Mouse (Mus musculus) liver, adult 2 months (tissue): ENCODE results near the gene Cavin3. TPM values are rescaled to one million over a fixed set of nuclear protein-coding genes. Genes with fewer than 3 reads are reported as not detected.
"Not testable (repeated sequence)": the region's sequence is repeated elsewhere in the genome, so short reads cannot be mapped to it uniquely, and the experiment has no call there.

Experiments used
- DNase-seq: peaks from one replicate; pipeline ENCODE4 v3.0.0-alpha.2; 2011; ENCODE audit warnings: low read depth, low spot score; ENCODE audit errors: extremely low read depth
- H3K27ac ChIP-seq: fragments of 200-500 bp; replicated peaks from 2 replicates; pipeline ENCODE4 v1.5.1; 2012; ENCODE audit warnings: low read depth, mild to moderate bottlenecking, control low read depth, inconsistent platforms, low read length; ENCODE audit not compliant: insufficient read depth
- H3K27me3 ChIP-seq: fragments of 200-500 bp; 2 replicates; pipeline ENCODE4 v1.6.1; 2012; ENCODE audit warnings: mild to moderate bottlenecking, moderate library complexity, low read length, inconsistent platforms; ENCODE audit not compliant: control insufficient read depth, insufficient read depth
- H3K36me3 ChIP-seq: fragments of 200-500 bp; 2 replicates; pipeline ENCODE4 v1.6.1; 2012; ENCODE audit warnings: low read length, inconsistent platforms; ENCODE audit not compliant: control insufficient read depth, insufficient read depth
- H3K4me1 ChIP-seq: fragments of 200-500 bp; 2 replicates; pipeline ENCODE4 v1.6.1; 2011; ENCODE audit warnings: low read length; ENCODE audit not compliant: control insufficient read depth, insufficient read depth
- H3K4me3 ChIP-seq: fragments of 200-500 bp; 2 replicates; pipeline ENCODE4 v1.5.1; 2011; ENCODE audit warnings: low read depth, mild to moderate bottlenecking, control low read depth, low read length, moderate library complexity; ENCODE audit not compliant: insufficient read depth
- H3K79me2 ChIP-seq: fragments of 200-500 bp; 2 replicates; pipeline ENCODE4 v1.6.1; 2012; ENCODE audit warnings: inconsistent platforms, mild to moderate bottlenecking, low read length, moderate library complexity; ENCODE audit not compliant: control insufficient read depth, insufficient read depth
- H3K9ac ChIP-seq: fragments of 200-500 bp; 2 replicates; pipeline ENCODE4 v1.6.1; 2012; ENCODE audit warnings: low read depth, mild to moderate bottlenecking, control low read depth, inconsistent platforms, low read length
- CTCF ChIP-seq: fragments of 200-500 bp; IDR thresholded peaks from 2 replicates; pipeline ENCODE4 v1.5.1; 2011; ENCODE audit warnings: low read depth, low read length, control low read depth
- POLR2A ChIP-seq: fragments of 200-500 bp; IDR thresholded peaks from 2 replicates; pipeline ENCODE4 v1.6.1; 2011; ENCODE audit warnings: low read length, control low read depth; ENCODE audit not compliant: insufficient read depth; ENCODE audit errors: extremely low read depth
- WGBS: fragments of 180-500 bp; shearing (Covaris S2); methylation state at CpG from one replicate; pipeline ENCODE4 v1.1.7; 2018; 5-methylcytosine and 5-hydroxymethylcytosine counted together
- polyA plus RNA-seq: library from polyadenylated mRNA; depleted of rRNA; stranded (reverse); fragments of >200 nt; gene quantifications from 2 replicates; pipeline ENCODE4 v1.2.3, GENCODE M21; 2012
- total RNA-seq: library from RNA; depleted of rRNA; stranded (reverse); fragments of >200 nt; gene quantifications from 2 replicates; pipeline ENCODE4 v1.2.3, GENCODE M21; 2014

Gene Cavin3
- total and polyA plus RNA-seq, 2 experiments: 1.1 to 1.4 TPM

DNA sequence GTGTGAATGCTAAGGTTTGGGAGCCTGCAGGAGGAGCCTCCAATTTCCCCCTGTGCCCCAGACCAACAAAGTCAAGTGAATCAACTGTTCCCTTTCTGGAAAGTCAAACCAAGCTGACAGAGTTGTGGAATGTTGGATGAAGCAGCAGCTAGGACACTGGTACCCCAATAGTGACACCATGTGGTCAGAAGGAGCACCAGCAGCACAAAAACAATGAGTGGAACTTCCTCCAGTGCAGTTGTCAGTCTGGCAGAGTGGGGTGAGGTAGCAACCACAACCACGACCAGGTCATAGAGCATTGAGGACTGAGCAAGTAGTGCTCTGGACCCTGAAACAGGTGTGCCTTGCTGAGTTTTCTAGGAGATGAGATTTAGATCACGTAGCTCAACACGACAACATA, 4.3 kb downstream of the Cavin3 start:
- TF ChIP-seq CTCF: peak; percentile 55
- TF ChIP-seq POLR2A: no peak
- WGBS: 62% methylated on average over 3 of the region's 3 CpGs
- H3K27me3 ChIP-seq: peaks cover 7% of the 10 kb centered on the region
- no peaks in the 10 kb centered on the region for H3K36me3 ChIP-seq
- DNase-seq: peak; percentile 48
- H3K79me2 ChIP-seq: no peaks in the 10 kb centered on the region
- no peak overlapping the region for H3K27ac ChIP-seq
- H3K4me1 ChIP-seq: peaks cover 2% of the 10 kb centered on the region; the same call in 1 of the 2 replicates
- no peak overlapping the region for H3K9ac ChIP-seq
- H3K4me3 ChIP-seq: no peak overlapping the region

DNA sequence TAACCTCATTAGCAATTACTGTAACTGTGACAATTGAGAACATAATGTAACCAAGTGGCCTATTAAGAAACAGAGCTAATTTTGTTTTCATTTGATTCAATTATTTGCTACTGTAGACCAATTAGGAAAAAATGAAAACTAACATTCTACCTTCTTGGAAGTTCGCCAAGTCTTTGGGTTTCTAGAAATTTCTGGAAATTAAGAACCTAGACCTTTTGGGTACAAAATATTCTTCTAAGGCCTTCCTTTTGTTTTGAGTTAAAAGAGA, 4.7 kb downstream of the Cavin3 start:
- Histone ChIP-seq H3K27me3 (peaks cover 7% of the 10 kb centered on the region), H3K36me3 (no peaks in the 10 kb centered on the region), H3K4me3 (no peak overlapping the region), H3K27ac (no peak overlapping the region), H3K9ac (no peak overlapping the region), H3K4me1 (peaks cover 2% of the 10 kb centered on the region; the same call in 1 of the 2 replicates), H3K79me2 (no peaks in the 10 kb centered on the region)
- WGBS: 88% methylated on average over 1 of the region's 1 CpGs
- no peak for TF ChIP-seq CTCF
- no peak for TF ChIP-seq POLR2A
- DNase-seq: no peak

DNA sequence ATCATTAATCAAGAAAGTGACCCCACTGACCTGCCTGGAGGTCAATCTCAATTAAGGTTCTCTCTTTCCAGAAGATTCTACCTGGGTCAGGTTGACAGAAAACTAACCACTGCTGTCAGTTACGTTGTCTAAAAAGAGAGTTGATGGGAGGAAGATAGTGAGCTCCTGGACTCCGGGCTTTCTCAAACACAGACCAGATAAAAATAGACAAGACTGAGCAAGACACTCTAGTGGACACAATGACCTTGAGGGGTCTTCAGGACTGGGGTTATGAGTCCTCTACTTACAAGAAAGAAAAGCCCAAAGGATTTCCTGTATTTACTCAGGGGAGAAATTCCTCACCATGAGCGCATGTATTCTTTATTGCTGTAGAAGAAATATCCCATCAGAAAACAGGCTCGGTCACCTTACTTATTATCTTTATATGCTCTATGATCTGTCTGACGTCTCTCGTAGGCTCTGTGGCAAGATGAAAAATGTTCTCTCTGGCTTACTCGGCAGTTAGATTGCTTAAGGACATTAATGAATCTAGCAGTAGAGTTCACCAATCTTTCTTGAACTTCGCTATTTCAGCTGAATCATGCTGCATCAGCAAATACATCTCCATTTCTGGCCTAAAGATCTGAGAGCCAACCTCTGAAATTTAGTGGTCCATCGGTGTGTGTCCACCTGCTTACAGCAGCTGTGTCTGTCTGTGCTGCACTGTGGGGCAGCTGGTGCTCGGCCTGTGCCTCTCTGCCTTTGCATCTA, 5.2 kb downstream of the Cavin3 start:
- H3K79me2 ChIP-seq: no peaks in the 10 kb centered on the region
- no peaks in the 10 kb centered on the region for H3K36me3 ChIP-seq
- DNase-seq: no peak
- TF ChIP-seq POLR2A: no peak
- no peak for TF ChIP-seq CTCF
- peaks cover 2% of the 10 kb centered on the region; the same call in 1 of the 2 replicates for H3K4me1 ChIP-seq
- no peak overlapping the region for H3K4me3 ChIP-seq
- H3K27me3 ChIP-seq: peaks cover 4% of the 10 kb centered on the region
- H3K27ac ChIP-seq: no peak overlapping the region
- 82% methylated on average over 10 of the region's 10 CpGs for WGBS
- no peak overlapping the region for H3K9ac ChIP-seq

DNA sequence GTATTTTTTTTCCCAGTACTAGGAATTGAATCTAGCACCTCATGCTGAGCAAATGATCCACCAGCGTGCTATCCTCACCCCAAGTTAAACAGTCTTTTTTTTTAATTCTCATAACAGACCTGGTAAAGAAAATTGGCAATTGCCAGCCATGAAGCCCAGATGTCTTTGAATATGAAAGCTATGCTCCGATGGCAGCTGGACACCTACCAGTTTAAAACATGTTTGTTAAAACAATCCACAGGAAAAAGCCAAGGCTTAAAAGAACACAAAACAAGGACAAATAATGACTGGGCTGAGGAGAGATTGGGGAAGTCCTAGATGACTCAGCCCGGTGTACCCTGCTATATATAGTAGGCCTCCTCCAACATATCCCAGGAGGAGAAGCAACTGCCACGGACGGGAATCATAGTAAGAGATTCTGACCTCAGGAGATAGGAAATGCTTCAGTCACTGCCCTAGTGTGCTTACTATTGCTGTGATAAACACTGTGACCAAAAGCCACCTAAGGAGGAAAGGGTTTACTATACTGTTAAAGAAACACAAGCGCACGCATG, 6.6 kb downstream of the Cavin3 start:
- Histone ChIP-seq H3K4me1 (no peaks in the 10 kb centered on the region), H3K79me2 (no peaks in the 10 kb centered on the region), H3K36me3 (no peaks in the 10 kb centered on the region), H3K9ac (no peak overlapping the region), H3K4me3 (no peak overlapping the region), H3K27me3 (no peaks in the 10 kb centered on the region), H3K27ac (no peak overlapping the region)
- TF ChIP-seq CTCF (no peak), POLR2A (no peak)
- no peak for DNase-seq
- 82% methylated on average over 7 of the region's 7 CpGs for WGBS

DNA sequence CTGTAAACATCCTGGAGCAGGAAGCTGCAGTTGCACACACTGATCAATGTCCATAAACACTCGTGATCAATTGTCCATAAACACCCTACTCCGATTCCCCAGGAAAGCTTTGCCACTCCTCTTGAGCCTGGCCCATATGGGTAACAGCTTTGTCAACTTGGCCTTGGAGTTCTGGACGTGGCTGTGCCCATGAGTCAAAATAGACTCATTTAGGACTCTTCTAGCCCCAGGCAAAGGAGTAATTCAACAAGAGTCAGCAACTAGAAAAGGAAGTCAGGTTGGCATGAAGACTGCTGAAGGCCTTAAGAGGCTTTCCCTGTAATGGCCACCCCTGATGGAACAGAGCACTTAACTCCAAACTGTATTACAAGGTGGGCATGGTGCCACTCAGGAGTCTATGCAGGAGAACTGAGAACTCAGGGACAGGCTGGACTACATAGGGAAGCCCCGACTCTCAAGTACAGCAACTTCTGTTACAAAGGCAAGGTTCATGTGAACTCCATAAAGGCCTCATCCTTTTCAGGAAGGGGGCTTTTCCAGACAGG, 7.3 kb downstream of the Cavin3 start:
- TF ChIP-seq CTCF: no peak
- Histone ChIP-seq H3K36me3 (no peaks in the 10 kb centered on the region), H3K27me3 (no peaks in the 10 kb centered on the region), H3K79me2 (no peaks in the 10 kb centered on the region), H3K4me3 (no peak overlapping the region), H3K4me1 (no peaks in the 10 kb centered on the region), H3K9ac (no peak overlapping the region), H3K27ac (no peak overlapping the region)
- DNase-seq: no peak
- WGBS: 72% methylated on average over 4 of the region's 4 CpGs

DNA sequence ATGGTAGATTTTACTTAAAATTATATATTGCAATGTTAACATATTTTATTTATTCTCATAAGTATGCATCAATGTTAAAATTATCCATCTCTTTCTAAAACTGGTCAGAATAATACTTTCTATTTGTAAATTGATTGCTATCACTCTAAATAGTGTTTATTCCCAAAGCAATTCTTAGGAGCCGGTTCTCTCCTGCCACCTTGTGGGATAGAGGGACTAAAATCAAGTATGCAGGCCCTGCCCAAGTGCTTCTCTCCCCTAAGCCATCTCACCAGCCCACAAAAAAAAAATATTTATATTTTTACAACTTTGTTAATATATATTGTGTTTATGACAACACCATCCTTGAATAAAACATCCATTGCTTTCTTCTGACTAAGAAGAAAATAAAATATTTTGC, 9.5 kb downstream of the Cavin3 start:
- TF ChIP-seq CTCF: no peak
- no peak for TF ChIP-seq POLR2A
- DNase-seq: no peak
- Histone ChIP-seq H3K4me1 (no peaks in the 10 kb centered on the region), H3K4me3 (no peak overlapping the region), H3K27ac (no peak overlapping the region), H3K9ac (no peak overlapping the region), H3K79me2 (no peaks in the 10 kb centered on the region), H3K27me3 (no peaks in the 10 kb centered on the region), H3K36me3 (no peaks in the 10 kb centered on the region)
- WGBS: 54% methylated on average over 1 of the region's 1 CpGs

DNA sequence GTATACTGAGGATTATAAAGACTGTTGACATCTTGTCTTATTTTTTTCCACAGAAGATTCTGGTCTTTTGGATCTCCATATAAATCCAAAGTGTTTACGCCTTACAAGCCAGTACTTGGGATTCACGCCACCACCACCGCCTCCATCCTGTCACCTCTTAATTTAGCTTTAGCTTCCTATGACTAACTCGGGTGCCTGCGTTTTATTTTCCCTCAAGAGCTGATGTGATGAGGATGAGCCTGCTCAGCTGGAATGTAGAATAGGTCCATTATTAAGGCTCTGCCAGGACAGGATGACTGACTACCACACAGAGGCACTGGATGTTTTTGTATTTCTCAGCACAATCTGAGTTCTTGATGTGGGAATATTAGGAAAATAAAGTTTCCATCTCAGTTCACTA, 16.6 kb downstream of the Cavin3 start:
- WGBS: 82% methylated on average over 5 of the region's 5 CpGs
- not testable (repeated sequence) for H3K4me1 ChIP-seq, H3K4me3 ChIP-seq, H3K27me3 ChIP-seq, DNase-seq, H3K9ac ChIP-seq, H3K36me3 ChIP-seq, H3K27ac ChIP-seq, H3K79me2 ChIP-seq
